Mouse (Mus musculus) midbrain, postnatal 0 days (tissue): ENCODE measurements around the gene Htr2a. TPM values are rescaled to one million over a fixed set of nuclear protein-coding genes. Genes with fewer than 3 reads are reported as not detected.
A peak's percentile ranks its signal among the peaks of the same experiment; 100 is the strongest.

Experiments used
- ATAC-seq: fragments of 200-750 bp; cut with Nextera tagmentation; 2 replicates; pipeline ENCODE4 v1.8.0; 2017; ENCODE audit warnings: moderate number of reproducible peaks, mild to moderate bottlenecking, moderate TSS enrichment, moderate library complexity; ENCODE audit not compliant: low FRiP score
- DNase-seq: peaks from one replicate; pipeline ENCODE4 v3.0.0-alpha.2; 2015; ENCODE audit warnings: low spot score
- H3K27ac ChIP-seq: fragments of 300-500 bp; sonication (generic); 2 replicates; pipeline ENCODE4 v1.5.1; 2014; ENCODE audit warnings: low read depth, mild to moderate bottlenecking, low read length, mixed read lengths
- H3K27me3 ChIP-seq: fragments of 300-500 bp; sonication (generic); 2 replicates; pipeline ENCODE4 v1.6.1; 2014; ENCODE audit warnings: low read length, control low read depth, mixed read lengths; ENCODE audit not compliant: insufficient read depth
- H3K36me3 ChIP-seq: fragments of 300-500 bp; sonication (generic); 2 replicates; pipeline ENCODE4 v1.6.1; 2014; ENCODE audit warnings: low read length, control low read depth, mixed read lengths; ENCODE audit not compliant: insufficient read depth
- H3K4me1 ChIP-seq: fragments of 300-500 bp; sonication (generic); 2 replicates; pipeline ENCODE4 v1.6.1; 2014; ENCODE audit warnings: mild to moderate bottlenecking, control low read depth, antibody characterized with exemption, low read length, mixed read lengths; ENCODE audit not compliant: insufficient read depth
- H3K4me2 ChIP-seq: fragments of 300-500 bp; sonication (generic); 2 replicates; pipeline ENCODE4 v1.6.1; 2014; ENCODE audit warnings: low read depth, mild to moderate bottlenecking, low read length, mixed read lengths; ENCODE audit not compliant: poor library complexity, severe bottlenecking
- H3K4me3 ChIP-seq: fragments of 300-500 bp; sonication (generic); 2 replicates; pipeline ENCODE4 v1.5.1; 2014; ENCODE audit warnings: low read depth, mild to moderate bottlenecking, low read length, moderate library complexity
- H3K9ac ChIP-seq: fragments of 300-500 bp; sonication (generic); replicated peaks from 2 replicates; pipeline ENCODE4 v1.6.1; 2014; ENCODE audit warnings: mild to moderate bottlenecking, low read length, moderate library complexity, mixed read lengths; ENCODE audit not compliant: poor library complexity, severe bottlenecking
- H3K9me3 ChIP-seq: fragments of 300-500 bp; sonication (generic); 2 replicates; pipeline ENCODE4 v1.6.1; 2016; ENCODE audit warnings: low read length, control low read depth
- CTCF ChIP-seq: IDR thresholded peaks from 2 replicates; pipeline ENCODE4 v1.5.1; 2016; ENCODE audit warnings: antibody characterized with exemption, mild to moderate bottlenecking
- WGBS: fragments of 180-500 bp; shearing (Covaris S2); extraction: QIAGEN DNeasy Blood & Tissue Kit; methylation state at CpG from one replicate; pipeline ENCODE4 v1.1.7; 2014; 5-methylcytosine and 5-hydroxymethylcytosine counted together
- polyA plus RNA-seq: library from polyadenylated mRNA; unstranded; fragments of >200 nt; fragmentation: Nextera tagmentation; extraction: Ambion mirVana; gene quantifications from 2 replicates; pipeline ENCODE4 v1.2.1, GENCODE M21; 2015
- total RNA-seq: library from RNA; depleted of rRNA; stranded (reverse); fragments of >200 nt; gene quantifications from 2 replicates; pipeline ENCODE4 v1.2.3, GENCODE M21; 2014; rRNA removed

The Htr2a gene
- total RNA-seq = 6.8 and 7.9 TPM in 2 replicates
- polyA plus RNA-seq = 2.0 TPM in 2 replicates

- ATAC-seq (peak; percentile 35; the same call in 1 of the 2 replicates), DNase-seq (peak; percentile 64)
- Histone ChIP-seq H3K9me3 (no peaks in the 10 kb centered on the region), H3K27me3 (no peaks in the 10 kb centered on the region; the same call in 1 of the 2 replicates), H3K4me1 (no peaks in the 10 kb centered on the region; the same call in 1 of the 2 replicates), H3K4me2 (peak within 1 kb of the TSS; percentile 82), H3K4me3 (peak within 1 kb of the TSS; percentile 46), H3K27ac (no peak within 1 kb of the TSS), H3K36me3 (no peaks in the 10 kb centered on the region), H3K9ac (peak within 1 kb of the TSS; percentile 48)
- WGBS = under 1% methylated on average over 20 of the region's 20 CpGs
- peak; percentile 51 for TF ChIP-seq CTCF
Measured at GRCm38 (mm10) chr14:74640819-74641381, at the start of gene Htr2a. Gene Htr2a, plus strand, starts transcription at chr14:74640840.

- no peaks in the 10 kb centered on the region for H3K36me3 ChIP-seq
- TF ChIP-seq CTCF = no peak
- H3K27ac ChIP-seq = no peak overlapping the region
- H3K4me2 ChIP-seq = no peak overlapping the region
- no peaks in the 10 kb centered on the region for H3K4me1 ChIP-seq
- H3K9ac ChIP-seq = no peak overlapping the region
- no peak for ATAC-seq
- no peak overlapping the region for H3K4me3 ChIP-seq
- no peak for DNase-seq
- no peaks in the 10 kb centered on the region for H3K9me3 ChIP-seq
- H3K27me3 ChIP-seq = no peaks in the 10 kb centered on the region
- WGBS = 74% methylated on average over 5 of the region's 5 CpGs
Measured at GRCm38 (mm10) chr14:74601333-74602087, 39.1 kb upstream of the Htr2a start.

GRCm38 (mm10) chr14:74602543-74602942 lies 38.1 kb upstream of the Htr2a start:
- H3K4me2 ChIP-seq = no peak overlapping the region
- H3K9me3 ChIP-seq = no peaks in the 10 kb centered on the region
- ATAC-seq = no peak
- peak; percentile 70 for DNase-seq
- no peaks in the 10 kb centered on the region for H3K27me3 ChIP-seq
- no peak overlapping the region for H3K9ac ChIP-seq
- H3K4me3 ChIP-seq = no peak overlapping the region
- no peaks in the 10 kb centered on the region for H3K36me3 ChIP-seq
- 55% methylated on average over 7 of the region's 7 CpGs for WGBS
- H3K4me1 ChIP-seq = no peaks in the 10 kb centered on the region
- TF ChIP-seq CTCF = peak; percentile 81
- no peak overlapping the region for H3K27ac ChIP-seq

GRCm38 (mm10) chr14:74603131-74603766 lies 37.4 kb upstream of the Htr2a start:
- Histone ChIP-seq H3K4me2 (no peak overlapping the region), H3K4me3 (no peak overlapping the region), H3K9me3 (no peaks in the 10 kb centered on the region), H3K36me3 (no peaks in the 10 kb centered on the region), H3K4me1 (no peaks in the 10 kb centered on the region), H3K27ac (no peak overlapping the region), H3K9ac (no peak overlapping the region), H3K27me3 (no peaks in the 10 kb centered on the region)
- DNase-seq (no peak), ATAC-seq (no peak)
- 87% methylated on average over 7 of the region's 7 CpGs for WGBS
- no peak for TF ChIP-seq CTCF

- TF ChIP-seq CTCF = no peak
- Histone ChIP-seq H3K27ac (no peak overlapping the region), H3K36me3 (no peaks in the 10 kb centered on the region), H3K27me3 (no peaks in the 10 kb centered on the region), H3K9ac (no peak overlapping the region), H3K4me3 (no peak overlapping the region), H3K4me1 (no peaks in the 10 kb centered on the region), H3K9me3 (no peaks in the 10 kb centered on the region), H3K4me2 (no peak overlapping the region)
- 84% methylated on average over 8 of the region's 8 CpGs for WGBS
- ATAC-seq (no peak), DNase-seq (no peak)
Measured at GRCm38 (mm10) chr14:74611326-74611725, 29.3 kb upstream of the Htr2a start.

GRCm38 (mm10) chr14:74618858-74619257 lies 21.8 kb upstream of the Htr2a start:
- ATAC-seq = no peak

More at GRCm38 (mm10) chr14:74618858-74619257, 21.8 kb upstream of the Htr2a start:
- no peaks in the 10 kb centered on the region for H3K4me1 ChIP-seq
- H3K4me2 ChIP-seq = no peak overlapping the region
- H3K9ac ChIP-seq = no peak overlapping the region
- WGBS = 58% methylated on average over 4 of the region's 4 CpGs
- H3K36me3 ChIP-seq = no peaks in the 10 kb centered on the region
- TF ChIP-seq CTCF = peak; percentile 46
- no peak overlapping the region for H3K4me3 ChIP-seq
- H3K9me3 ChIP-seq = no peaks in the 10 kb centered on the region
- no peak for DNase-seq
- no peaks in the 10 kb centered on the region for H3K27me3 ChIP-seq
- H3K27ac ChIP-seq = no peak overlapping the region
